Mouse (Mus musculus) CH12.LX (cell line): ENCODE data around the gene Ift52. TPM values are rescaled to one million over a fixed set of nuclear protein-coding genes. Genes with fewer than 3 reads are reported as not detected.

Experiments
- DNase-seq: peaks from one replicate; pipeline ENCODE4 v3.0.0-alpha.2; 2013; ENCODE audit errors: extremely low read depth
- H3K27ac ChIP-seq: 2 replicates; pipeline ENCODE4 v1.5.1; 2012; ENCODE audit warnings: low read depth, mild to moderate bottlenecking, control low read depth, moderate library complexity; ENCODE audit not compliant: insufficient read depth
- H3K27me3 ChIP-seq: replicated peaks from 2 replicates; pipeline ENCODE3; 2012; ENCODE audit warnings: inconsistent platforms
- H3K36me3 ChIP-seq, 2 experiments: replicated peaks in 1 of 2; 2 replicates each; pipeline versions ENCODE3 to v1.6.1; 2012; ENCODE audit warnings: inconsistent platforms in 1 of 2, low read length in 1 of 2, mild to moderate bottlenecking in 1 of 2, mixed read lengths in 1 of 2, moderate library complexity in 1 of 2; ENCODE audit not compliant: control insufficient read depth in 1 of 2, insufficient read depth in 1 of 2
- H3K4me1 ChIP-seq, 2 experiments: 2 replicates each; pipeline ENCODE4 v1.6.1; 2012; ENCODE audit warnings: inconsistent platforms in 1 of 2, moderate library complexity in 1 of 2; ENCODE audit not compliant: insufficient read depth in 2 of 2, control insufficient read depth in 1 of 2
- H3K4me2 ChIP-seq: 2 replicates; pipeline ENCODE4 v1.6.1; 2012; ENCODE audit warnings: low read depth, mild to moderate bottlenecking, control low read depth; ENCODE audit not compliant: poor library complexity, insufficient read depth, severe bottlenecking
- H3K4me3 ChIP-seq, 3 experiments: fragments of 150-350 bp in 1 of 3; sonication (generic) in 1 of 3; replicated peaks in 1 of 3; 2 replicates each; pipeline versions ENCODE3 to v1.5.1; 2011 to 2012; ENCODE audit warnings: low read depth in 2 of 3, low read length in 2 of 3, mild to moderate bottlenecking in 2 of 3, moderate library complexity in 2 of 3, control low read depth in 1 of 3, improper control_type of control experiment in 1 of 3, inconsistent platforms in 1 of 3, mixed read lengths in 1 of 3; ENCODE audit not compliant: poor library complexity in 1 of 3
- H3K79me2 ChIP-seq: replicated peaks from 2 replicates; pipeline ENCODE4 v1.6.1; 2012; ENCODE audit warnings: mild to moderate bottlenecking, moderate library complexity; ENCODE audit not compliant: control insufficient read depth, poor library complexity, insufficient read depth, severe bottlenecking; ENCODE audit errors: extremely low read depth
- H3K9ac ChIP-seq: 2 replicates; pipeline ENCODE4 v1.6.1; 2012; ENCODE audit warnings: low read depth, mild to moderate bottlenecking, control low read depth, moderate library complexity; ENCODE audit not compliant: insufficient read depth
- H3K9me3 ChIP-seq: replicated peaks from 2 replicates; pipeline ENCODE3; 2012; ENCODE audit warnings: low read length, inconsistent platforms, mixed read lengths
- BHLHE40 ChIP-seq: IDR thresholded peaks from 2 replicates; pipeline ENCODE4 v1.6.1; 2011; ENCODE audit warnings: mild to moderate bottlenecking, low read depth, low read length, improper control_type of control experiment
- CHD1 ChIP-seq: IDR thresholded peaks from 2 replicates; pipeline ENCODE4 v1.6.1; 2012; ENCODE audit warnings: low read depth, low read length, improper control_type of control experiment, inconsistent platforms
- CTCF ChIP-seq, 2 experiments: IDR thresholded peaks in 1 of 2; conservative IDR thresholded peaks in 1 of 2; 2 replicates each; pipeline ENCODE4 v1.5.1; 2011 to 2012; ENCODE audit warnings: low read depth in 2 of 2, low read length in 2 of 2, improper control_type of control experiment in 1 of 2, inconsistent platforms in 1 of 2, mild to moderate bottlenecking in 1 of 2, moderate library complexity in 1 of 2
- E2F4 ChIP-seq: IDR thresholded peaks from 2 replicates; pipeline ENCODE4 v1.6.1; 2011; ENCODE audit warnings: low read depth, low read length, improper control_type of control experiment; ENCODE audit not compliant: insufficient replicate concordance
- EP300 ChIP-seq: IDR thresholded peaks from 2 replicates; pipeline ENCODE4 v1.6.1; 2011; ENCODE audit warnings: low read length, improper control_type of control experiment
- ETS1 ChIP-seq: conservative IDR thresholded peaks from 2 replicates; pipeline ENCODE4 v1.6.1; 2012; ENCODE audit warnings: low read depth, mild to moderate bottlenecking, inconsistent platforms, low read length, improper control_type of control experiment, moderate library complexity
- GABPA ChIP-seq: IDR thresholded peaks from 2 replicates; pipeline ENCODE4 v1.6.1; 2012; ENCODE audit warnings: low read depth, low read length, improper control_type of control experiment, inconsistent platforms; ENCODE audit not compliant: insufficient replicate concordance
- HCFC1 ChIP-seq: IDR thresholded peaks from 2 replicates; pipeline ENCODE4 v1.6.1; 2012; ENCODE audit warnings: low read depth, mild to moderate bottlenecking, inconsistent platforms, low read length, improper control_type of control experiment
- IRF4 ChIP-seq: IDR thresholded peaks from 2 replicates; pipeline ENCODE4 v1.6.1; 2014; ENCODE audit warnings: low read depth, mild to moderate bottlenecking, inconsistent platforms, low read length, improper control_type of control experiment
- JUND ChIP-seq: conservative IDR thresholded peaks from 2 replicates; pipeline ENCODE4 v1.6.1; 2011; ENCODE audit warnings: low read depth, low read length, improper control_type of control experiment
- KAT2A ChIP-seq: IDR thresholded peaks from 2 replicates; pipeline ENCODE4 v1.6.1; 2012; ENCODE audit warnings: low read length, improper control_type of control experiment, inconsistent platforms; ENCODE audit not compliant: insufficient replicate concordance
- MAFK ChIP-seq: IDR thresholded peaks from 2 replicates; pipeline ENCODE4 v1.6.1; 2011; ENCODE audit warnings: low read length, improper control_type of control experiment; ENCODE audit not compliant: insufficient replicate concordance
- MAX ChIP-seq: IDR thresholded peaks from 2 replicates; pipeline ENCODE4 v1.6.1; 2011; ENCODE audit warnings: low read length, improper control_type of control experiment
- MAZ ChIP-seq: IDR thresholded peaks from 2 replicates; pipeline ENCODE4 v1.6.1; 2012; ENCODE audit warnings: low read depth, mild to moderate bottlenecking, inconsistent platforms, low read length, improper control_type of control experiment, moderate library complexity
- MEF2A ChIP-seq: IDR thresholded peaks from 2 replicates; pipeline ENCODE4 v1.6.1; 2014; ENCODE audit warnings: low read depth, mild to moderate bottlenecking, inconsistent platforms, low read length, improper control_type of control experiment, borderline replicate concordance
- MXI1 ChIP-seq: IDR thresholded peaks from 2 replicates; pipeline ENCODE4 v1.6.1; 2011; ENCODE audit warnings: mild to moderate bottlenecking, low read depth, low read length, improper control_type of control experiment
- MYC ChIP-seq: IDR thresholded peaks from 2 replicates; pipeline ENCODE4 v1.6.1; 2011; ENCODE audit warnings: low read depth, mild to moderate bottlenecking, improper control_type of control experiment, low read length
- NELFE ChIP-seq: IDR thresholded peaks from 2 replicates; pipeline ENCODE4 v1.6.1; 2011; ENCODE audit warnings: low read depth, low read length, improper control_type of control experiment
- NRF1 ChIP-seq: IDR thresholded peaks from 2 replicates; pipeline ENCODE4 v1.6.1; 2014; ENCODE audit warnings: low read depth, mild to moderate bottlenecking, inconsistent platforms, low read length, improper control_type of control experiment, moderate library complexity
- PAX5 ChIP-seq: IDR thresholded peaks from 2 replicates; pipeline ENCODE4 v1.6.1; 2012; ENCODE audit warnings: low read length, inconsistent platforms, mixed read lengths
- POLR2AphosphoS2 ChIP-seq: IDR thresholded peaks from 2 replicates; pipeline ENCODE4 v1.6.1; 2011; ENCODE audit warnings: low read depth, low read length, improper control_type of control experiment
- RCOR1 ChIP-seq: conservative IDR thresholded peaks from 2 replicates; pipeline ENCODE4 v1.6.1; 2012; ENCODE audit warnings: low read depth, mild to moderate bottlenecking, inconsistent platforms, low read length, improper control_type of control experiment
- SMC3 ChIP-seq: IDR thresholded peaks from 2 replicates; pipeline ENCODE4 v1.6.1; 2011; ENCODE audit warnings: low read depth, low read length, improper control_type of control experiment
- USF1 ChIP-seq: IDR thresholded peaks from 2 replicates; pipeline ENCODE4 v1.6.1; 2014; ENCODE audit warnings: low read depth, mild to moderate bottlenecking, inconsistent platforms, low read length, improper control_type of control experiment
- ZC3H11A ChIP-seq: IDR thresholded peaks from 2 replicates; pipeline ENCODE4 v1.6.1; 2012; ENCODE audit warnings: low read depth, mild to moderate bottlenecking, inconsistent platforms, low read length, improper control_type of control experiment
- ZMIZ1 ChIP-seq: IDR thresholded peaks from 2 replicates; pipeline ENCODE4 v1.6.1; 2012; ENCODE audit warnings: low read depth, mild to moderate bottlenecking, inconsistent platforms, low read length, improper control_type of control experiment
- ZNF384 ChIP-seq: IDR thresholded peaks from 2 replicates; pipeline ENCODE4 v1.6.1; 2012; ENCODE audit warnings: low read depth, low read length, improper control_type of control experiment, inconsistent platforms
- dilution Hi-C: fragments of 300-500 bp; cut with MboI; formaldehyde crosslinking; loops from 2 replicates; pipeline ENCODE4 v1.14.3; 2020; ENCODE audit warnings: low sequenced_read_pairs; ENCODE audit not compliant: extremely low pct_unique_long_range_greater_than_20kb, extremely low pct_ligation_motif_present
- in situ Hi-C: fragments of 300-500 bp; cut with MboI; formaldehyde crosslinking; loops from 3 replicates; pipeline ENCODE4 v1.14.3; 2019; ENCODE audit warnings: low sequenced_read_pairs, low pct_ligation_motif_present, low pct_unique_long_range_greater_than_20kb, mixed read lengths
- polyA plus RNA-seq: library from polyadenylated mRNA; unstranded; fragments of >175 nt; gene quantifications from 2 replicates; pipeline ENCODE4 v1.2.1, GENCODE M21; 2012; ENCODE audit warnings: low read depth; ENCODE audit not compliant: insufficient read length
- total RNA-seq, 2 experiments: library from RNA; depleted of rRNA; stranded (reverse); fragments of 300-350 nt in 1 of 2; fragments of >200 nt in 1 of 2; gene quantifications; 2 replicates each; pipeline ENCODE4 v1.2.3; 2012 to 2014

Ift52 gene
- total and polyA plus RNA-seq, 3 experiments, result 13.0 to 33.6 (median 14.4) TPM

DNA sequence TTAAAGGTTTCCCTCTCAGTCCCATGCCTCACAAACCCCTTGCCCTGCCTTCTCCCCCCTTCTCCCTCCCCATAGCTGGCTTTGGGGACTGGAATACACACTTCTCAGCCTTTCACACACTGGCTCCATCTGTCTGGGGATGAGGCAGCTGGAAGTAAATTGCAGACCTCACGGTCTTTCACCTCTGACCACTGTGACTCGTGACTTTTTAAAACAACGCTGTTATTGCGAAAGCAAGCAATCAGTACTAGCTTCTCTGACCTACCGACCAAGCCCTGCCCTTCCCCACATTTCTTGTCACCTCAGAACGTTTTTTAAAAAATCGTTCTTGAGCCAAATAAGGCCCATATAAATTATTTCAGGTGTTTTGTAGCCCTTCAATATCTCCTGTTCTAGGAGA is 44.4 kb upstream of the Ift52 start:
- dilution Hi-C loops (no loop called here), in situ Hi-C loops (no loop called here)
- Histone ChIP-seq H3K4me1 (peaks cover 0 to 4% of the 10 kb centered on the region in 2 experiments; a peak in 2 of 4 replicates), H3K27me3 (peaks cover 47% of the 10 kb centered on the region), H3K9me3 (no peaks in the 10 kb centered on the region), H3K4me3 (no peak overlapping the region), H3K4me2 (no peak overlapping the region), H3K9ac (no peak overlapping the region), H3K27ac (no peak overlapping the region), H3K79me2 (no peaks in the 10 kb centered on the region), H3K36me3 (no peaks in the 10 kb centered on the region)
- no peak for TF ChIP-seq MAX
- TF ChIP-seq GABPA, result no peak
- TF ChIP-seq MEF2A, result no peak
- no peak for TF ChIP-seq CTCF (conservative IDR thresholded peaks at IDR 0.05 in 1 of 2, IDR thresholded peaks at IDR 0.05 in 1 of 2; ENCODE audit: low read depth in 2 of 2, low read length in 2 of 2)
- TF ChIP-seq ZNF384, result no peak
- no peak for TF ChIP-seq ETS1
- TF ChIP-seq HCFC1, result no peak
- TF ChIP-seq POLR2AphosphoS2, result no peak
- TF ChIP-seq BHLHE40, result no peak
- TF ChIP-seq E2F4, result no peak
- TF ChIP-seq MAFK, result no peak
- TF ChIP-seq KAT2A, result no peak
- no peak for TF ChIP-seq NELFE
- no peak for TF ChIP-seq SMC3
- TF ChIP-seq RCOR1, result no peak
- TF ChIP-seq IRF4, result no peak
- TF ChIP-seq MAZ, result no peak
- no peak for TF ChIP-seq USF1
- no peak for TF ChIP-seq MYC
- no peak for DNase-seq

DNA sequence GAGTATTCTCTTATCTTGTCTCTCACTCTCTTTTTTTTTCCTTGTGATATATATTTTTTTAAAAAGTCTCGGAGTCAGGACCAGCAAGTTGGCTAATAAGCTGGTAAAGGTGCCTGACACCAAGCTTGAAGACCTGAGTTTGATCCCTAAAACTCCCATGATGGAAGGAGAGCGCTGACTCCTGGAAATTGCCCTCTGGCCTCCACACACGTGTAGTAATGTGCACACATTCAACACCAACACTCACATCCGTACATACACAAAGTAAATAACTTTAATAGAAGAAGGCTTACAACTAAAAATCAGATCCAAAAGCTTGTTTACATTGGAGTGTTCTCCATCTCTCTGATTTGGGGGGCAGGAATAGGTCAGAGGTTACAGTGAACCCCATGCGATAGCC is 43.9 kb upstream of the Ift52 start:
- Histone ChIP-seq H3K27me3 (peaks cover 50% of the 10 kb centered on the region), H3K9me3 (no peaks in the 10 kb centered on the region), H3K9ac (no peak overlapping the region), H3K79me2 (no peaks in the 10 kb centered on the region), H3K4me1 (peaks cover 0 to 4% of the 10 kb centered on the region in 2 experiments; a peak in 2 of 4 replicates), H3K36me3 (no peaks in the 10 kb centered on the region), H3K27ac (no peak overlapping the region), H3K4me2 (no peak overlapping the region), H3K4me3 (no peak overlapping the region)
- in situ Hi-C loops (no loop called here), dilution Hi-C loops (no loop called here)
- TF ChIP-seq NRF1, result no peak
- no peak for TF ChIP-seq IRF4
- TF ChIP-seq RCOR1, result no peak
- no peak for TF ChIP-seq CHD1
- TF ChIP-seq E2F4, result no peak
- TF ChIP-seq EP300, result no peak
- TF ChIP-seq ZC3H11A, result no peak
- no peak for TF ChIP-seq MEF2A
- TF ChIP-seq MXI1, result no peak
- no peak for TF ChIP-seq JUND
- no peak for TF ChIP-seq POLR2AphosphoS2
- no peak for TF ChIP-seq PAX5
- no peak for TF ChIP-seq ETS1
- no peak for TF ChIP-seq ZMIZ1
- DNase-seq, result no peak
